Mouse (Mus musculus): ENCODE measurements around the gene Slc8a1.

GRCm38 (mm10) chr17:81605219-81605660 lies 132.9 kb downstream of the Slc8a1 start:
- no peak for TF ChIP-seq GATA1 (IDR thresholded peaks at IDR 0.05; ENCODE audit: borderline replicate concordance, low read length)
- TF ChIP-seq FLI1 (IDR thresholded peaks at IDR 0.05; ENCODE audit: low read length): no peak
